Mouse (Mus musculus): ENCODE results near the gene Gpr85.

GRCm38 (mm10) chr6:13853244-13853643 lies 13.5 kb upstream of the Gpr85 start:
- TF ChIP-seq GATA1 (IDR thresholded peaks at IDR 0.05; ENCODE audit: low read length) (no peak), TAL1 (IDR thresholded peaks at IDR 0.05; ENCODE audit: low read length) (no peak)

Measured in erythroblast, embryonic 14.5 days (primary cell).